Mouse (Mus musculus) splenic B cell, adult 2 months (primary cell): ENCODE data around the gene Pten.
"Not testable (repeated sequence)": the region's sequence is repeated elsewhere in the genome, so short reads cannot be mapped to it uniquely, and the experiment has no call there.

Source experiments
- DNase-seq: peaks from one replicate; pipeline ENCODE4 v3.0.0-alpha.2; 2011; ENCODE audit warnings: low read depth, low spot score
- H3K27me3 ChIP-seq: 2 replicates; pipeline ENCODE4 v1.6.1; 2012; ENCODE audit warnings: mild to moderate bottlenecking, low read length, moderate library complexity, mixed read lengths; ENCODE audit not compliant: control insufficient read depth, poor library complexity, insufficient read depth, severe bottlenecking
- H3K36me3 ChIP-seq: 2 replicates; pipeline ENCODE4 v1.6.1; 2012; ENCODE audit warnings: mild to moderate bottlenecking, low read length, moderate library complexity, mixed read lengths; ENCODE audit not compliant: control insufficient read depth, poor library complexity, insufficient read depth, severe bottlenecking

The Pten gene

GRCm38 (mm10) chr19:32760499-32760898, 3.2 kb downstream of the Pten start:
- Histone ChIP-seq H3K36me3 (peaks cover 3% of the 10 kb centered on the region; the same call in 1 of the 2 replicates), H3K27me3 (no peaks in the 10 kb centered on the region)
- DNase-seq: peak; percentile 83

GRCm38 (mm10) chr19:32761162-32761561, 3.9 kb downstream of the Pten start:
- no peak for DNase-seq
- Histone ChIP-seq H3K27me3 (no peaks in the 10 kb centered on the region), H3K36me3 (peaks cover 3% of the 10 kb centered on the region; the same call in 1 of the 2 replicates)

- no peaks in the 10 kb centered on the region for H3K27me3 ChIP-seq
- peak; percentile 24 for DNase-seq
- H3K36me3 ChIP-seq: peaks cover 3% of the 10 kb centered on the region; the same call in 1 of the 2 replicates
These were observed 5.2 kb downstream of the Pten start for GRCm38 (mm10) chr19:32762493-32762892.

GRCm38 (mm10) chr19:32778411-32778810, 21.1 kb downstream of the Pten start:
- DNase-seq: no peak
- Histone ChIP-seq H3K36me3 (0 out of 2 replicates have a peak, but pooled peaks cover 2% of the 10 kb centered on the region), H3K27me3 (no peaks in the 10 kb centered on the region)

GRCm38 (mm10) chr19:32779131-32779530, 21.8 kb downstream of the Pten start:
- DNase-seq: no peak
- no peaks in the 10 kb centered on the region for H3K27me3 ChIP-seq

GRCm38 (mm10) chr19:32781305-32782071, 24.2 kb downstream of the Pten start:
- peaks cover 4% of the 10 kb centered on the region; the same call in 1 of the 2 replicates for H3K36me3 ChIP-seq
- no peaks in the 10 kb centered on the region for H3K27me3 ChIP-seq
- no peak for DNase-seq

More at GRCm38 (mm10) chr19:32779131-32779530, 21.8 kb downstream of the Pten start:
- H3K36me3 ChIP-seq: peaks cover 4% of the 10 kb centered on the region; the same call in 1 of the 2 replicates

GRCm38 (mm10) chr19:32787388-32787787, 30.1 kb downstream of the Pten start:
- H3K36me3 ChIP-seq, H3K27me3 ChIP-seq, DNase-seq: not testable (repeated sequence)

GRCm38 (mm10) chr19:32788016-32788415, 30.7 kb downstream of the Pten start:
- H3K36me3 ChIP-seq, DNase-seq, H3K27me3 ChIP-seq: not testable (repeated sequence)

GRCm38 (mm10) chr19:32789535-32789934, 32.2 kb downstream of the Pten start:
- no peaks in the 10 kb centered on the region for H3K27me3 ChIP-seq
- no peak for DNase-seq
- H3K36me3 ChIP-seq: no peaks in the 10 kb centered on the region

- Histone ChIP-seq H3K36me3 (0 out of 2 replicates have a peak, but pooled peaks cover 2% of the 10 kb centered on the region), H3K27me3 (no peaks in the 10 kb centered on the region)
- DNase-seq: peak; percentile 38
These were observed 35.3 kb downstream of the Pten start for GRCm38 (mm10) chr19:32792610-32793009.

- no peak for DNase-seq
- no peaks in the 10 kb centered on the region for H3K27me3 ChIP-seq
- 0 out of 2 replicates have a peak, but pooled peaks cover 2% of the 10 kb centered on the region for H3K36me3 ChIP-seq
These were observed 36.6 kb downstream of the Pten start for GRCm38 (mm10) chr19:32793901-32794300.

GRCm38 (mm10) chr19:32800557-32800956, 43.3 kb downstream of the Pten start:
- DNase-seq: no peak
- H3K36me3 ChIP-seq: peaks cover 18% of the 10 kb centered on the region; the same call in 1 of the 2 replicates
- no peaks in the 10 kb centered on the region for H3K27me3 ChIP-seq

GRCm38 (mm10) chr19:32804703-32805102, 47.4 kb downstream of the Pten start:
- Histone ChIP-seq H3K27me3 (no peaks in the 10 kb centered on the region), H3K36me3 (peaks cover 16% of the 10 kb centered on the region; the same call in 1 of the 2 replicates)
- DNase-seq: peak; percentile 37

GRCm38 (mm10) chr19:32807610-32808009, 50.3 kb downstream of the Pten start:
- Histone ChIP-seq H3K27me3 (no peaks in the 10 kb centered on the region), H3K36me3 (peaks cover 6% of the 10 kb centered on the region; the same call in 1 of the 2 replicates)
- no peak for DNase-seq

GRCm38 (mm10) chr19:32808690-32809089, 51.4 kb downstream of the Pten start:
- Histone ChIP-seq H3K27me3 (no peaks in the 10 kb centered on the region), H3K36me3 (peaks cover 6% of the 10 kb centered on the region)
- DNase-seq: no peak
